Mouse (Mus musculus) liver, embryonic 14.5 days (tissue): Measurements from ENCODE around the gene Dbx2. TPM values are rescaled to one million over a fixed set of nuclear protein-coding genes. Genes with fewer than 3 reads are reported as not detected.

ENCODE experiments used
- ATAC-seq: fragments of 200-750 bp; cut with Nextera tagmentation; 2 replicates; pipeline ENCODE4 v1.8.0; 2017; ENCODE audit warnings: moderate number of reproducible peaks, mild to moderate bottlenecking, moderate library complexity; ENCODE audit not compliant: insufficient read depth
- DNase-seq, 3 experiments: peaks; one replicate each; pipeline ENCODE4 v3.0.0-alpha.2; 2012 to 2013; ENCODE audit warnings: low read depth in 3 of 3, low spot score in 3 of 3
- H3K27ac ChIP-seq: fragments of 300-500 bp; sonication (generic); 2 replicates; pipeline ENCODE4 v1.5.1; 2014; ENCODE audit warnings: moderate library complexity, mild to moderate bottlenecking, control low read depth, inconsistent platforms
- H3K27me3 ChIP-seq: fragments of 300-500 bp; sonication (generic); 2 replicates; pipeline ENCODE4 v1.6.1; 2014; ENCODE audit warnings: mild to moderate bottlenecking, low read length, moderate library complexity; ENCODE audit not compliant: control insufficient read depth, insufficient read depth
- H3K36me3 ChIP-seq: fragments of 300-500 bp; sonication (generic); replicated peaks from 2 replicates; pipeline ENCODE4 v1.6.1; 2014; ENCODE audit warnings: low read depth; ENCODE audit not compliant: control insufficient read depth, insufficient read depth
- H3K4me1 ChIP-seq, 2 experiments: fragments of 200-500 bp in 1 of 2; fragments of 300-500 bp in 1 of 2; sonication (generic) in 1 of 2; replicated peaks; 2 replicates each; pipeline ENCODE4 v1.6.1; 2012 to 2014; ENCODE audit warnings: antibody characterized with exemption in 1 of 2, inconsistent platforms in 1 of 2, low read length in 1 of 2; ENCODE audit not compliant: control insufficient read depth in 2 of 2, insufficient read depth in 2 of 2
- H3K4me2 ChIP-seq: fragments of 300-500 bp; sonication (generic); 2 replicates; pipeline ENCODE4 v1.6.1; 2014; ENCODE audit warnings: low read depth, mild to moderate bottlenecking, control low read depth, moderate library complexity
- H3K4me3 ChIP-seq, 2 experiments: fragments of 200-500 bp in 1 of 2; fragments of 300-500 bp in 1 of 2; sonication (generic) in 1 of 2; 2 replicates each; pipeline ENCODE4 v1.5.1; 2012 to 2014; ENCODE audit warnings: low read depth in 2 of 2, low read length in 2 of 2, mild to moderate bottlenecking in 2 of 2, control low read depth in 1 of 2, inconsistent platforms in 1 of 2, moderate library complexity in 1 of 2; ENCODE audit not compliant: insufficient read depth in 1 of 2
- H3K9ac ChIP-seq: fragments of 300-500 bp; sonication (generic); replicated peaks from 2 replicates; pipeline ENCODE4 v1.6.1; 2014; ENCODE audit warnings: mild to moderate bottlenecking, control low read depth, moderate library complexity
- H3K9me3 ChIP-seq: fragments of 300-500 bp; sonication (generic); 2 replicates; pipeline ENCODE4 v1.6.1; 2016; ENCODE audit warnings: low read length, mixed read lengths; ENCODE audit not compliant: control insufficient read depth
- CTCF ChIP-seq: IDR thresholded peaks from 2 replicates; pipeline ENCODE4 v1.5.1; 2016; ENCODE audit warnings: antibody characterized with exemption, low read depth, control low read depth
- EP300 ChIP-seq: IDR thresholded peaks from 2 replicates; pipeline ENCODE4 v1.6.1; 2016; ENCODE audit warnings: antibody characterized with exemption, low read depth
- WGBS: fragments of 180-500 bp; shearing (Covaris S2); extraction: QIAGEN DNeasy Blood & Tissue Kit; methylation state at CpG from one replicate; pipeline ENCODE4 v1.1.7; 2014; ENCODE audit not compliant: insufficient replicate concordance; 5-methylcytosine and 5-hydroxymethylcytosine counted together
- polyA plus RNA-seq, 2 experiments: library from polyadenylated mRNA; depleted of rRNA in 1 of 2; stranded (reverse) in 1 of 2; unstranded in 1 of 2; fragments of >200 nt; fragmentation: Nextera tagmentation in 1 of 2; extraction: Ambion mirVana in 1 of 2; gene quantifications; 2 replicates each; pipeline versions ENCODE4 v1.2.1 to v1.2.3; 2012 to 2014

Gene Dbx2
- polyA plus RNA-seq (2012; rRNA removed) (not detected in 2 replicates), polyA plus RNA-seq (2014; fragmentation: Nextera tagmentation; extraction: Ambion mirVana) (not detected in 2 replicates)

DNA sequence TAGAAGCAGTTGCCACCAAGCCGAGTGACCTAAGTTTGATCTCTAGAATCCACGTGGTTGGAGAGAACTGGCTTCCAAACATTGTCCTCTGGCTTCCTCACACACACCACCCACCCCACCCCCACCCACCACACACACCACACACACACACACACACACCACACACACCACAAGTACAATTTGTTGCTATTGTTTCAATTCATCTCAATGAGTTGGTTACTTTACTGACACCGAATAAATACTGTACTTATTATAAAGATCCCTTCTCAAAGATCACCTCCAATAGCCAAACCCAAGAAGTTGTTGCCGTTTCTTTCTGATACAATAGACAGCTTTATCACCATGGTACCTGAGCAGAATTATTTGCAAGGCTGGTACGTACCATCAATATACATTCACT lies at the start of gene Dbx2:
Gene Dbx2 (minus strand): TSS at position 101 of the 400 bp plus-strand sequence.
- H3K4me3 ChIP-seq = no peak within 1 kb of the TSS
- H3K36me3 ChIP-seq = no peaks in the 10 kb centered on the region
- no peak within 1 kb of the TSS for H3K4me2 ChIP-seq
- ATAC-seq = no peak
- WGBS = 54% methylated on average over 5 of the region's 5 CpGs
- no peaks in the 10 kb centered on the region for H3K9me3 ChIP-seq
- DNase-seq = no peak
- peaks cover 0 to 4% of the 10 kb centered on the region in 2 experiments; a peak in 1 of 4 replicates for H3K4me1 ChIP-seq
- peaks cover 42% of the 10 kb centered on the region for H3K27me3 ChIP-seq
- H3K27ac ChIP-seq = no peak within 1 kb of the TSS
- TF ChIP-seq EP300 = no peak
- no peak for TF ChIP-seq CTCF
- no peak within 1 kb of the TSS for H3K9ac ChIP-seq

DNA sequence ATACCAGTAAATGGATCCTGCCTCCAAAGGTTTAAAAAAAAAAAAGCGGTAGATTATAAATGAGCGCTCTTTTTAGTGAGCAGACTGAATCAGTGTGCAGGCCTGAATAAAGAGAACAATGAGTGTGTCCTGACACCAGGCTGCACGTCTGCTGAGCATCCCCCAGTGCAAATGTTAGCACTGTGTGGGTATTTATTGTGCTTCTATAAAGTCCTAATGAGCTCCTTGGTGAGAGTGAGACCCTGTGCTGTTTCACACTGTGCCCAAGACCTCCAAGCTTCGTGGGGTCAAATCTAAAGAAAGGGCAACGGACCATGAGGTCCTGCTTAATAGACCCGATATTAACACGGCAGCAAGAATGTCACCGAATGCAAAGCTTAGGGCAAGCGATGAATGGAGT lies 46.4 kb upstream of the Dbx2 start:
- Histone ChIP-seq H3K9me3 (no peaks in the 10 kb centered on the region), H3K36me3 (no peaks in the 10 kb centered on the region)
- ATAC-seq = no peak

DNA sequence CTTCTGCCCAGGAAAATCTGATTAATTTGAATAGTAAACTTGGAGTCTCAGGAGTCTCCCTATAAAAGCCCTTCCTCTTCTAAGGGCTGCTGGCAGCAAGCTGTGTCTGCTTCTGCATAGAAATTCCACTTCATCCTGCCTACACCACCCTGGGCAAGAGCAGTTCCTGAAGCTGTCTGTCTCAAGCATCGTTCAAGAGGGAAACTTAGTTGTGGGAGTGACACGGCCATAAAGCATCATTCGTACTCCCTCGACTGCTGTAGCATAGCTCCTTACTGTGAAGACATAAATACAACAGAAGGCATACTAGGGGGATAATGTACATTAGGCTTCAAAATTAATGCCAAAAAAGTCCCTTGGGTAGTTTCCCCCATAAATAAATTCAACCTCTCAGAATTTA lies 45.8 kb upstream of the Dbx2 start:
- no peak overlapping the region for H3K27ac ChIP-seq
- no peak for DNase-seq
- 53% methylated on average over 4 of the region's 4 CpGs for WGBS

More for the DNA sequence above, 46.4 kb upstream of the Dbx2 start:
- TF ChIP-seq EP300 = no peak
- Histone ChIP-seq H3K4me1 (no peaks in the 10 kb centered on the region), H3K27ac (no peak overlapping the region), H3K4me2 (no peak overlapping the region), H3K9ac (no peak overlapping the region), H3K4me3 (no peak overlapping the region), H3K27me3 (no peaks in the 10 kb centered on the region)
- WGBS = 71% methylated on average over 9 of the region's 9 CpGs
- no peak for DNase-seq

DNA sequence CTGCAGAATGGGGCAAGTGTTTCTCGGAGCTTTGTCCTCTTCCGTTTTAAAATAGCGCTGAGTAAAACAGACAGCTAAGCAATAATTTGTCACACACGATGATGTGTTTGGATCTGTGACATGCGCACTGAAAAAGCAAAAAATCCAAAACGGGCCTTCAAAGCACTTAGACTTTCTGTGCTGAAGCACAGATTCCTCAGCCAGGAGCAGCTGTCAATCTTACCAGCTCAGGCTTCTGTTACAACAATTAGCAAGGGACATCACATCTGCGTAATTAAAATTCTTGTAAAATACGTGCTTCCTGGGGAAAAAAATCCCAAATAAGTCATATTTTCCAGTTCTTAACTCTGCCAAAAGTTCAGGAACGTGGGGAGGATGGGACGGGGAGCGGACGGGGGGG lies 43.6 kb upstream of the Dbx2 start:
- Histone ChIP-seq H3K4me3 (no peak overlapping the region), H3K27ac (no peak overlapping the region), H3K36me3 (no peaks in the 10 kb centered on the region), H3K27me3 (no peaks in the 10 kb centered on the region), H3K4me2 (no peak overlapping the region), H3K9ac (no peak overlapping the region), H3K4me1 (no peaks in the 10 kb centered on the region), H3K9me3 (no peaks in the 10 kb centered on the region)
- 74% methylated on average over 12 of the region's 12 CpGs for WGBS
- DNase-seq (no peak), ATAC-seq (no peak)
- TF ChIP-seq CTCF (no peak), EP300 (no peak)

More for the DNA sequence above, 45.8 kb upstream of the Dbx2 start:
- no peak overlapping the region for H3K9ac ChIP-seq
- H3K4me3 ChIP-seq = no peak overlapping the region
- H3K36me3 ChIP-seq = no peaks in the 10 kb centered on the region
- H3K9me3 ChIP-seq = no peaks in the 10 kb centered on the region
- no peak overlapping the region for H3K4me2 ChIP-seq
- H3K27me3 ChIP-seq = no peaks in the 10 kb centered on the region
- TF ChIP-seq EP300 (no peak), CTCF (no peak)
- H3K4me1 ChIP-seq = no peaks in the 10 kb centered on the region
- no peak for ATAC-seq

DNA sequence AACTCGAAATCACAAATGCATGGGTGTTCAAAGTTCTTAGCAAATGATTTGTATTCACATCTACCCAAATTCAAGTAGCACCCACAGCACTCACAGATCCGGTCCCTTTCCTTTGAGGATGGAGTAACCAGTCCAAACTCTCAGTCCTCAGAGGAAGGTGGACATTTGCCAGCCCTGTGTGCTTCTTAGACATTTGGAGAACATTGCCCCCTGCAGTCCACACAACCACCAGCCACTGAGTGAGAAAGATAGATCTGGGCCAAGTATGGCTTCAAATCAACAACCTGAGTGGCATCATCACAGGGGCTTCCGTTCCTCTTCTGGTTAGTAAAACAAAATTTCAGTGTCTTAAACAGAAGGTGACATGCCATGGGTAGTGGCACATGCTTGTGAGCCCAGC lies 38.0 kb upstream of the Dbx2 start:
- 54% methylated on average over 3 of the region's 3 CpGs for WGBS
- no peaks in the 10 kb centered on the region for H3K27me3 ChIP-seq
- H3K4me3 ChIP-seq = no peak overlapping the region
- TF ChIP-seq EP300 = no peak
- 0 out of 2 replicates have a peak, but pooled peaks have one; percentile 5 for TF ChIP-seq CTCF
- H3K9me3 ChIP-seq = no peaks in the 10 kb centered on the region
- DNase-seq = no peak
- H3K4me1 ChIP-seq = no peaks in the 10 kb centered on the region
- no peak overlapping the region for H3K4me2 ChIP-seq
- no peak overlapping the region for H3K27ac ChIP-seq
- no peaks in the 10 kb centered on the region for H3K36me3 ChIP-seq
- no peak for ATAC-seq
- H3K9ac ChIP-seq = no peak overlapping the region
